Mouse (Mus musculus) embryonic facial prominence, embryonic 13.5 days (tissue): ENCODE data around the gene Sctr. TPM values are rescaled to one million over a fixed set of nuclear protein-coding genes. Genes with fewer than 3 reads are reported as not detected.

Experiments
- ATAC-seq: fragments of 200-750 bp; cut with Nextera tagmentation; 2 replicates; pipeline ENCODE4 v1.8.0; 2017; ENCODE audit warnings: low read depth; ENCODE audit not compliant: insufficient number of reproducible peaks, insufficient read depth, low FRiP score, low TSS enrichment
- H3K27ac ChIP-seq: fragments of 300-500 bp; sonication (generic); 2 replicates; pipeline ENCODE4 v1.5.1; 2015; ENCODE audit warnings: moderate library complexity, mild to moderate bottlenecking, inconsistent platforms
- H3K27me3 ChIP-seq: fragments of 300-500 bp; sonication (generic); 2 replicates; pipeline ENCODE4 v1.6.1; 2015; ENCODE audit warnings: mild to moderate bottlenecking, inconsistent platforms
- H3K36me3 ChIP-seq: fragments of 300-500 bp; sonication (generic); 2 replicates; pipeline ENCODE4 v1.6.1; 2015; ENCODE audit warnings: mild to moderate bottlenecking, inconsistent platforms
- H3K4me1 ChIP-seq: fragments of 300-500 bp; sonication (generic); 2 replicates; pipeline ENCODE4 v1.6.1; 2015; ENCODE audit warnings: inconsistent platforms
- H3K4me2 ChIP-seq: fragments of 300-500 bp; sonication (generic); 2 replicates; pipeline ENCODE4 v1.6.1; 2015; ENCODE audit warnings: moderate library complexity, mild to moderate bottlenecking, inconsistent platforms
- H3K4me3 ChIP-seq: fragments of 300-500 bp; sonication (generic); 2 replicates; pipeline ENCODE4 v1.5.1; 2015; ENCODE audit warnings: mild to moderate bottlenecking, inconsistent platforms
- H3K9ac ChIP-seq: fragments of 300-500 bp; sonication (generic); 2 replicates; pipeline ENCODE4 v1.6.1; 2015; ENCODE audit warnings: mild to moderate bottlenecking, inconsistent platforms
- H3K9me3 ChIP-seq: fragments of 300-500 bp; sonication (generic); 2 replicates; pipeline ENCODE4 v1.6.1; 2016; ENCODE audit warnings: inconsistent platforms
- WGBS: fragments of 180-500 bp; shearing (Covaris S2); methylation state at CpG from one replicate; pipeline ENCODE4 v1.1.7; 2015; ENCODE audit warnings: mixed read lengths; 5-methylcytosine and 5-hydroxymethylcytosine counted together
- polyA plus RNA-seq: library from polyadenylated mRNA; unstranded; fragments of >200 nt; fragmentation: Nextera tagmentation; extraction: Ambion mirVana; gene quantifications from 2 replicates; pipeline ENCODE4 v1.2.1, GENCODE M21; 2015

Sctr gene
- polyA plus RNA-seq, 1 experiment from 2014 or later: not detected

- Histone ChIP-seq H3K9me3 (peaks cover 8% of the 10 kb centered on the region; the same call in 1 of the 2 replicates), H3K9ac (no peak overlapping the region), H3K4me3 (no peak overlapping the region), H3K27me3 (no peaks in the 10 kb centered on the region), H3K27ac (no peak overlapping the region), H3K4me2 (no peak overlapping the region), H3K4me1 (0 out of 2 replicates have a peak, but pooled peaks cover 4% of the 10 kb centered on the region), H3K36me3 (peaks cover 38% of the 10 kb centered on the region)
- 89% methylated on average over 12 of the region's 12 CpGs for WGBS
- no peak for ATAC-seq
Observed at GRCm38 (mm10) chr1:120112251-120113187, 105.8 kb downstream of the Sctr start.

Other genes with a start within 250 kb of the Sctr start
- gene Ptpn4, start 169.3 kb upstream of the Sctr start, polyA plus RNA-seq: 4.7 and 6.3 TPM in 2 replicates
- gene Tmem177, start 93.7 kb upstream of the Sctr start, polyA plus RNA-seq: 9.8 and 10.0 TPM in 2 replicates
- gene Cfap221, start 9.7 kb upstream of the Sctr start, polyA plus RNA-seq: not detected in 2 replicates
- 5.5 and 10.0 TPM in 2 replicates for gene Tmem37, start 67.2 kb downstream of the Sctr start, polyA plus RNA-seq
- 607 and 644 TPM in 2 replicates for gene Dbi, start 114.2 kb downstream of the Sctr start, polyA plus RNA-seq
- gene 3110009E18Rik, start 114.3 kb downstream of the Sctr start, polyA plus RNA-seq: 22.9 and 26.6 TPM in 2 replicates